Mouse (Mus musculus): ENCODE measurements at regions not wholly inside any gene's neighbourhood (a gene's known extent, or its start where the extent isn't known, plus 50 kb on each side); places are given as distances from the start of the nearest gene placed in this dataset.

- TF ChIP-seq CTCF (IDR thresholded peaks at IDR 0.05), result no peak
- TF ChIP-seq EP300 (IDR thresholded peaks at IDR 0.05), result no peak
These were observed 544.9 kb upstream of the Tnp1 start for GRCm38 (mm10) chr1:73560594-73560993.
